Mouse (Mus musculus): ENCODE results near the gene 4930467E23Rik.
"Not testable (repeated sequence)": the region's sequence is repeated elsewhere in the genome, so short reads cannot be mapped to it uniquely, and the experiment has no call there.

Gene 4930467E23Rik

DNA sequence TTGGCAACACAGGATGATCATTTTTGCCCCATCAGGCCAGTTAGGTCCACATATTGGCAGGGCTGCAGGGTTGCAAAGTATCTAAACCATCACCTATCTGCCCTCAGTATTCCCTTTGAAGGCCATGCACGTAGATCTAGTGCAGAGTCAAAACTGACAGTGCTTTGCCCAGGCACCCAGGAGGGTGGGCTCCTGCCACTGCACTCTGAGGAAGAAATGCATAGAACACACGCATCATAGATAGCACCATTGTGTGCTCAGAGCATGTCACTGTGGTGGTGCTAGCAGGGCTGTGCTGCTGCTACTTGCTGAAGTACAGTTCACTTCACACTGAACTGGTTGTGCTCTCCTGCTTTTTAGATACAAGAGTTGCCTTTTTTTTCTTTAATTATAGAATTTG is at the start of gene 4930467E23Rik:
TSS of gene 4930467E23Rik (plus strand) at position 301 of the 400 bp plus-strand sequence.
- not testable (repeated sequence) for DNase-seq

GRCm38 (mm10) chr8:19682311-19682710 is 47.1 kb upstream of the 4930467E23Rik start:
- not testable (repeated sequence) for DNase-seq

DNA sequence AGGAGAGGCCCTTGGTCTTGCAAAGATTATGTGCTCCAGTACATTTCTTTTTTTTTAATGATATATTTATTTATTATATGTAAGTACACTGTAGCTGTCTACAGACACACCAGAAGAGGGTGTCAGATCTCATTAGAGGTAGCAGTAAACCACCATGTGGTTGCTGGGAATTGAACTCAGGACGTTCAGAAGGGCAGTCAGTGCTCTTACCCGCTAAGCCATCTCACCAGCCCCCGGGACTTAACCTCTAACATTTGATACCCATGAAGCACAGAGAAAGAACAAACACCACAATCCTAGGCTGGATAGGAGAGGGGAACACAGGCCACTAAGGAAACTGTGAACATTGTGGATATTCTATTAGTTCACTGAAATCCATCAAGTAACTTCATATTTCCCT is 43.9 kb upstream of the 4930467E23Rik start:
- not testable (repeated sequence) for DNase-seq

DNA sequence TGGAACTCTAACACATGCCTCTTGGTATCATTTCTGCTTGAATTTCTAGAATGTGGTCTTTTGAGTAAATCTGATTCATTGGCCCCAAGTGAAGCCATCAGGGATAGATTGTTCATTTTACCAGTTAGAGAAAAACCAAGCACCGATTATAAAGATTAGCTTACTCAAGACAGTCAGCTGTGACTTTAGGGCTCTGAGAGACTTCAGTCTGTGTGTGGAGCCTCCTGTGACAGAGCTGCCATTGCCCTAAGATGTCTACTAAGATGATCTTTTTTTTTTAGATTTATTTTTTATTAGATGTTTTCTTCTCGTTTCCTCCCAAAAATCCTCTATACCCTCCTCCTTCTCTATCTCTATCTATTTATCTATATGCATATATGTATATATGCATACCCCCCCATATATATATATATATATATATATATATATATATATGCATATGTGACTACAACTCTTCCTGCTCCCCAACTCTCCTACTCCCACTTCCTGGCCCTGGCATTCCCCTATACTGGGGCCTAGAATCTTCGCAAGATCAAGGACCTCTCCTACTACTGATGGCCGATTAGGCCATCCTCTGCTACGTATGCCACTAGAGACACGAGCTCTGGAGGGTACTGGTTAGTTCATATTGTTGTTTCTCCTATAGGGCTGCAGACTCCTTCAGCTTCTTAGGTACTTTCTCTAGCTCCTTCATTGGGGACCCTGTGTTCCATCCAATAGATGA is 40.4 kb upstream of the 4930467E23Rik start:
- not testable (repeated sequence) for DNase-seq

DNA sequence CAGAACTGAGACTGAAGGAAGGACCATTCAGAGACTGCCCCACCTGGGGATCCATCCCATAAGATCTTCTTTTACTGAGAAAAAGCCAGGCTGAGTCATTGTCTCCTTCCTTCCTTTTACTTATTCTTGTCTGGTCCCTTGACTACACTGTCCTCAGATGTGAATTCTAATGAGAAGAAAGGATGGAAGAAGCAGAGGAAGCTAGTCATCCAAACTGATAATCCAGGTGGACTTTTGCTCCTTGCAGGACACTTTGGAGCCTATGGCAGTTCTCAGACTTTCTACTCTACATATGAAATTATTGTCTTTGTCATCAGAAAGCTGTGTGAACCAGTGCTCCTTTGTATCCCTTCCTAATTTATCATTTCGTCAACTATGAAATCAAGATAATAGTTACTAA is 39.6 kb upstream of the 4930467E23Rik start:
- not testable (repeated sequence) for DNase-seq

- DNase-seq, result not testable (repeated sequence)
Measured at GRCm38 (mm10) chr8:19691421-19691820, 38.0 kb upstream of the 4930467E23Rik start.

DNA sequence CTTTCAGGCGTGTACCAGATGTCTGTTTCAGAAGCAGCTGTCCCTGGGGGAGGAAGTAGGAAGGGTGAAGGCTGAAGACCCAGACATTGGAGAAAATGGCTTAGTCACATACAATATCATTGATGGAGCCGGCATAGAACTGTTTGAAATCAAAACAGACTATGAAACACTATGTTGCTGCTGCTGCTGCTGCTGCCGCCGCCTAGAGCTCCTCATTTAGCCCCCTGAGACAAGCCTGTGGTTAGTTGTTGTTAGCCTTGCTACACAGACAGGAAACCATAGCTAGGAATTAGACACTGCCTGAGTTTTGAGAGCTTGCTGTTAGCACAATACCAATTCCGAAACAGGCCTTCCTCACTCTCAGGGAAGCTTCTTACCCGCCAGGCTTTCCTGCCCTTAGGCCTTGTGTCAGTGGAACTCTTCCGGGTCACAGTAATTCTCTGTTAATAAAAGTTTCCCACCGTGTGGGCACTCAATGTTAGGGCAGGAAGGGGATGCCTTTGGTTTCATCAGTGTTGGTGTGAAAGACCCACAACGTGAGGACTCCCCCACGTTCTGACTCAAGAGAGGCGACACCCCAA is 31.8 kb upstream of the 4930467E23Rik start:
- not testable (repeated sequence) for DNase-seq

DNA sequence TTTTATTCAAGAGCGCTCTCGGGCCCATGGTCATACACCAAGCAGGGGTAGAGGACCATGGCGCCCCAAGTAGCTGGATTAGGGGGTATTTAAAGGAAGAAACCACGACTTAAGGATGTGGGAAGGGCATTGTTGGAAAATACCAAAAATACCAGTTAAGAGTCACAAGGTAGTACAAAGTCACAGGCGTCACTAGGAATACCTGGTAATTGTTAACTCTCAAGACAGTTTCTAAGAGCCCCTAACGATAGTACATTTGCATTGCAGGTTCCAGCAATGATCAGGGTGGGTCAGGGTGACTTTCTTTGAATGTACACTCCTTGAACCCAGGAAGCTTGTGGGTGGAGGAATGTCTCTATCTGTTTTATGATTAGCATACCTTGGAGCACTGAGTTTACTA is 31.3 kb upstream of the 4930467E23Rik start:
- DNase-seq, result not testable (repeated sequence)

DNA sequence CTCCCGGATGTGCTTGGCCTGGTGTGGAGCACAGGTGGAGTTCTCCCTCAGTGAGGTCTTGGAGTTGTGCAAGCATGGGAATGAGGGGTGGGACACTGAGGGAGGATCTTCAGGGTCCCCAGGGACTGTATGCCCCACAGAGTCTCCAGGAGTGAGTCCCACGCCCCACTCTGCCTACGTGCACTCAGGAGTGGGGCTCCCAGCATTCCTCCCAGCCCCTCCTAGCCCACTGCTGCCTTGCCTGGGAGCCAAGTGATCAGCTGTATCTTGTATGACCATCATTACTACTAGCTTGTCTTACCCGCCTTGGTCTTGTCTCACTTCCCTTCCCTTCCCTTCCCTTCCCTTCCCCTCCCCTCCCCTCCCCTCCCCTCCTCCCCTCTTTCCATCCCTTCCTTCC is 30.7 kb upstream of the 4930467E23Rik start:
- DNase-seq, result peak; percentile 47

GRCm38 (mm10) chr8:19701326-19701725 is 28.1 kb upstream of the 4930467E23Rik start:
- not testable (repeated sequence) for DNase-seq

- DNase-seq, result not testable (repeated sequence)
Measured at GRCm38 (mm10) chr8:19702276-19702675, 27.1 kb upstream of the 4930467E23Rik start.

DNA sequence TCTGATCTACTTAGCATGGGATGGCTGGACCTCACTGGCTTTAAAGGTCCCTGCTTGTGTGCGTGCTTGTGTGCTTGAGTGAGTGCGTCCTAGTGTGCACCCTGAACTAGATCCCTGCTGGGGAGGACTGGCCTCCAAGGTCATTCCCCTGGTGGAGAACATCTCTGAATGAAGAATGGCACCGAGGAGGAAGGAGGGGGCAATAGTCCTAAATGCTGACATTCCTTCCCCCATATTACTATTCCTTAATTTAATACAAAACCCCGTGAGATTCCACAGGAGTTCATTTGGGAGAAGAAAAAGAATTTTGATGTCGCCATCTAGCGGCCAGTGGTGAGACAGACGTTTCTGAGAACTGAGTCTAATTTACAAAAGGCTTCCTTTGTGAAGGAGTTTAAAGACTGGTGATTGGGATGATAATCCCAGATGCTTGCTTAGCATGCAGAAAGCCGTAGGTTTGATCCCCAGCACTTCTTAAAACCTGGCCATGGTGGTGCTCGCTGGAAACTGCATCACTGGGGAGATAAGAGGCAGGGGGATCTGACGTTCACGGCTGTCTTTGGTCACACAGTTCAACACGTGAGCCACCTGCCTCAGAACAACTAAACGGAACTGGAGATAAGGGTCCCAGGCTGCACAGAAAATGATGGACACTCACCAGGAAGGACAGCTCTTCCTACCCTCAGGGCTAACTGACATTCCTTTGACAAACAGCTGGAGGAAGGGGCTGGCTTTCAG is 26.2 kb upstream of the 4930467E23Rik start:
- peak; percentile 90 for DNase-seq

DNA sequence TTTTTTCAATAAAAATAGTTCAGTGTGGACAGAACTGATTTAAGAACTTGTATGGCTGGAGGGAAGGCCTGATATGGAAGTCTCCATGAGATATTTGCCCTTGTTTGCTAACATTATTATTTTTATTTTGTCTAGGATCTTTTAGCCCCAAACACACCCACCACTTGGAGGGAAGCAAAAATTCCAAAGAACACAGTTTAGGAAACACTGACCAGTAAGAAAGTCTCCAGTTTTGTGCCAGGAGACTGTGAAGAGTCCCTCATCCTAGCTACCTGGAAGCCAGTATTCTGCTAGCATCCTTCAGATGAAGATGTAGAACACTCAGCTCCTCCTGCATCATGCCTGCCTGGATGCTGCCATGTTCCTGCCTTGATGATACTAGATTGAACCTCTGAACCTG is 25.5 kb upstream of the 4930467E23Rik start:
- DNase-seq, result not testable (repeated sequence)

- DNase-seq, result not testable (repeated sequence)
Measured at GRCm38 (mm10) chr8:19704441-19705215, 24.7 kb upstream of the 4930467E23Rik start.

DNA sequence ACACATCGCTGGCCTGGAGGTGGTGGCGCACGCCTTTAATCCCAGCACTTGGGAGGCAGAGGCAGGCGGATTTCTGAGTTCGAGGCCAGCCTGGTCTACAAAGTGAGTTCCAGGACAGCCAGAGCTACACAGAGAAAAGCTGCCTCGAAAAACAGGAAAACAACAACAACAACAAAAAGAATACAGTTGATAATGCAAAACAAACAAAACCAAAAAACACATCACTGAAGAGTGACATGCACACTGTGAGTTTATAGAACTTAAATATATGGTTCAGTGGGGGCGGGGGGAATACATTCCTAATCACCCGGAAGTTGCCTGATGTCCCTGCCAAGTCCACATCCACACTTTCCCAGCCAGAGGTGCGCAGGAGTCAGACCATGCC is 24.2 kb upstream of the 4930467E23Rik start:
- DNase-seq, result not testable (repeated sequence)

GRCm38 (mm10) chr8:19706101-19706725 is 23.2 kb upstream of the 4930467E23Rik start:
- DNase-seq, result not testable (repeated sequence)

DNA sequence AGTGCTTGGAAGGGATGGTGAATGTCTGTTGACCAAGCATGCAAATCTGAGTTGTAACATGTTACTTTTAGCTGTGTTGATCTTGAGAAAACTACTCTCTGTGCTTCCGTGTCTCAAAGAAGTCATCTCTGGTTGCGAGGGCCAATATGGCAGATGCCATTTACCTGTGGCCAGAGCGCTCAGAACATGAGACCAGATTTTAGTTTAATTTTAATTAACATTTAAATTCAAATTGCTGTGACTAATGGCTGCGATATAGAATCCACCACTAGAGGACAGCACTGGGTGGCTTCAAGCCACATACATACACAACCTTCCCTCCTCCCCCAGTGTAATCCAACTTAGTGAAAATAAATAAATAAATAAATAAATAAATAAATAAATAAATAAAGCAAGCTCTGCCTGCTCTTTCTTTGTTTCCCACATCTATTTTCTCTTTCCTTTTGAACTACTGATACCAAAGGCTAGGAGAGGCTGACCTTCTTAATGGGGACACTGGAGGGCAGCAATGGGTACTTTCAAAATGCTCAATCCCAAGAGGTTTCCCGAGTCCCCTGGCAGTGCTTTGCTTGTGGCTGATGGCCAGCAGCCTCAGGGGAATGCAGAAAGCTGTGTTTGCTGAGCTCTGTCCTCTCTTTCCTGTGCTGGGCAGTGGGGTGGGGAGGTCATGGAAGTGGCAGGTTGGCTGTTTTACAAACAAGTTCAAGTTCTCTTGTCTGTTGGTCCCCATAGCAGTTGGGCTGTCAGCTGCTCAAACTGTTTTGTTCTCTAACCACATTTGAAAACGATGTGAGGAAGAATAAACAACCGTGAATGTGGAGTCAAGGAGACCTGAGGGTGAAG is 22.2 kb upstream of the 4930467E23Rik start:
- peak; percentile 94 for DNase-seq

DNA sequence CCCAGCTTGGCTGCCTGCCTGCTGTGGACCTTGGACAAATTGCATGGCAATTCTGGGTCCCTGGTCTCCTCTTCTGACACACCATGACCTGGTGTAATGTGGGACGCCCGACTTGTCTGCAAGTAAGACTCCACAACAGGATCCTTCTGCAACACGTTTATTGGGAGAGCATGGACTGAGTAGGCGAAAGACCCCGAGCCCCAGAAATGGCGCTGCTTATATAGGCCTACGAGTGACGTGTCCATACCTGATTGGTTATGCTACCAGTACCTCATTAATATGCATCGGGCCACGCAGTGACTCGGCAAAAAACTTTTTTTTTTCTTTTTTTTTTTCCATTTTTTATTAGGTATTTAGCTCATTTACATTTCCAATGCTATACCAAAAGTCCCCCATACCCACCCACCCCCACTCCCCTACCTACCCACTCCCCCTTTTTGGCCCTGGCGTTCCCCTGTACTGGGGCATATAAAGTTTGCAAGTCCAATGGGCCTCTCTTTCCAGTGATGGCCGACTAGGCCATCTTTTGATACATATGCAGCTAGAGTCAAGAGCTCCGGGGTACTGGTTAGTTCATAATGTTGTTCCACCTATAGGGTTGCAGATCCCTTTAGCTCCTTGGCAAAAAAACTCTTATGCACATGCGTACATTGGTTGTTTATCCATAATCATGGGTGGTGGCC is 21.5 kb upstream of the 4930467E23Rik start:
- DNase-seq, result not testable (repeated sequence)

DNA sequence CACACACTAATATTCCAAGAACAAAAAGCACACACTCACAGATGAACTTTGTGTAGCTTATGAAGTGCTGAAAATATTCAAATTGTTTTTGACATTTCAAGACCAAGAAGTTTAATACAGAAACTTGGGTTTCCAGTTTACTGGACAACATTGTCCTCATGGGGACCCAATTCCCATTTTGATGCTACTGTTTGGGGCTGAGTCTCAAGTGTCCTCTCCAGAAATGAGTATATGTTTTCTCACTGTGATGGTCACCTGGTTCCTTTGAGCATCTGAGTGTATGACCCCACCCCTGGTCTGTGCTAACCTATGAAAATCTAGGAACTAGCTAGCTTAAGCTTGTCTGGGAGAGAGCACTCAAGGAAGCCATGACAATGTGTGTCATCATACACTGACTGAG is 20.4 kb upstream of the 4930467E23Rik start:
- DNase-seq, result not testable (repeated sequence)

DNA sequence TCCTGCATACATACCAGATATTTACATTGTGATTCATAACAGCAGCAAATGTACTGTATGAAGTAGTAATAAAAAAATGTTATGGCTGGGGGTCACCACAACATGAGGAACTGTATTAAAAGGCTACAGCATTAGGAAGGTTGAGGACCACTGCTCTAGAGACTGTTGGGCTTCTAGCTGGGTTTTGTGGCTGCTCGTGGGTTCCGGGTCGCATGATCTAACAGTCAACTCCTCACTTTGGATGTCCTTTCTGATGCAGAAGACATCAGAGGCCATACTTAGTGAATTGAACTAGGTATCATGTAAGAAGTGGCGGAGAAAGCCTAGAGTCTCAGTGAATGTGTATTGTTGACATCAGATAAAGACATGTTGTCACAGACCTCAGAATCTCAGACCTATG is 19.9 kb upstream of the 4930467E23Rik start:
- not testable (repeated sequence) for DNase-seq
